Mouse (Mus musculus): ENCODE results near the gene Atf7.

DNA sequence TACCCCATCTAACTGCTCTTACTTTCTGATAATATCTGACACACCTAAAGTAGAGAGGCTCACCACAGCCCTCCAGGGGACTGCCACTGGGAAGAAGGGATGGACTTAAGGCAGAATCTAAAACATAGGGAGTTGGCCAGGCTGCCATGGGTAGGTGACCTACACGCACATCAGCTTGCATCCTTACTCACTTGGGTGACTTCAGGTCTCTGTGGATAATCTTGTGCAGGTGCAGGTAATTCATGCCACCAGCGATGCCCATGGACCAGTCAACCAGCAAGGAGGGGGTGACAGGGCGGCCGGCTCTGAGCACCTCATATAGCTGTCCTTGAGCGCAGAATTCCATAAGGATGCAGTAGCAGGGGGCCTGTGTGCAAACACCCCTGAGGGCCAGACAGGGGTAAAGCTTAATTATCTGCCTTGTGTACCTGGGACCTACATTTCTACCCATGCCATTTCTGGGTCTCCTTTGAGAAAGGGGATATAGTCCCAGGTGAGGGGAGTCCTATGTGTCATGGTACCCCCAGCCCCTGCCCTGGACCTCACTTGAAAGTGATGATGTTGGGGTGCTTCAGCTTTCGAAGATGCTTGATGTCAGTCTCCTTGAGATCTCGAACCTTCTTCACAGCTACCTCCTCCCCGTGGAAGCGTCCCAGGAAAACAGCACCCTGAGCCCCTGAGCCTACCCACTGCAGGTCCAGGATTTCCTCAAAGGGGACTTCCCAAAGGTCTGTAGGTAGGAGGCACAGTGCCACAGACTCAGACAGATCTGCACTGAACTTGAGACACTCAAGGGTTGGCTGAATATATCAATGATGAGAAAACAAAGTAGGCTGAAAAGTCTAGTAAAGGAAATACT, 121.1 kb downstream of the Atf7 start:
- TF ChIP-seq EP300 (IDR thresholded peaks at IDR 0.05) = no peak
- no peak for TF ChIP-seq CTCF (IDR thresholded peaks at IDR 0.05)
